Mouse (Mus musculus) adrenal gland, adult 8-10 months (tissue): Measurements from ENCODE around the gene Map3k1. TPM values are rescaled to one million over a fixed set of nuclear protein-coding genes. Genes with fewer than 3 reads are reported as not detected.
A peak's percentile ranks its signal among the peaks of the same experiment; 100 is the strongest.

Experiments used
- DNase-seq: peaks from one replicate; pipeline ENCODE4 v3.0.0; 2022
- total RNA-seq, 4 experiments: library from RNA; stranded (reverse); gene quantifications; 2 replicates each; pipeline ENCODE4 v1.2.4; 2022

The Map3k1 gene
- total RNA-seq, 4 experiments from 2014 or later: 41.6 to 114 (median 77.4) TPM

- DNase-seq: no peak
These were observed 3.9 kb upstream of the Map3k1 start for GRCm38 (mm10) chr13:111812647-111813046.

- no peak for DNase-seq
These were observed 2.3 kb upstream of the Map3k1 start for GRCm38 (mm10) chr13:111810998-111811628.

GRCm38 (mm10) chr13:111809466-111810228, 854 bp upstream of the Map3k1 start:
- DNase-seq: peak; percentile 65

GRCm38 (mm10) chr13:111808387-111808636, 481 bp downstream of the Map3k1 start:
- DNase-seq: no peak

GRCm38 (mm10) chr13:111807596-111808386, 1.0 kb downstream of the Map3k1 start:
- no peak for DNase-seq

GRCm38 (mm10) chr13:111807105-111807595, 1.6 kb downstream of the Map3k1 start:
- DNase-seq: no peak

GRCm38 (mm10) chr13:111805738-111806722, 2.8 kb downstream of the Map3k1 start:
- DNase-seq: no peak

- no peak for DNase-seq
These were observed 3.7 kb downstream of the Map3k1 start for GRCm38 (mm10) chr13:111804951-111805673.

- no peak for DNase-seq
These were observed 4.6 kb downstream of the Map3k1 start for GRCm38 (mm10) chr13:111804189-111804588.

GRCm38 (mm10) chr13:111803506-111803905, 5.3 kb downstream of the Map3k1 start:
- no peak for DNase-seq

GRCm38 (mm10) chr13:111802900-111803299, 5.9 kb downstream of the Map3k1 start:
- no peak for DNase-seq

- DNase-seq: no peak
These were observed 6.5 kb downstream of the Map3k1 start for GRCm38 (mm10) chr13:111802271-111802665.

GRCm38 (mm10) chr13:111801662-111802270, 7.0 kb downstream of the Map3k1 start:
- no peak for DNase-seq

GRCm38 (mm10) chr13:111800866-111801265, 7.9 kb downstream of the Map3k1 start:
- DNase-seq: no peak

- peak; percentile 57 for DNase-seq
These were observed 10.7 kb downstream of the Map3k1 start for GRCm38 (mm10) chr13:111798044-111798443.

- DNase-seq: peak; percentile 75
These were observed 11.8 kb downstream of the Map3k1 start for GRCm38 (mm10) chr13:111797021-111797420.

- no peak for DNase-seq
These were observed 12.4 kb downstream of the Map3k1 start for GRCm38 (mm10) chr13:111796191-111796920.

- DNase-seq: no peak
These were observed 15.9 kb downstream of the Map3k1 start for GRCm38 (mm10) chr13:111792975-111793287.

GRCm38 (mm10) chr13:111792130-111792974, 16.4 kb downstream of the Map3k1 start:
- no peak for DNase-seq
